Mouse (Mus musculus): ENCODE data around the gene Pacrg. TPM values are rescaled to one million over a fixed set of nuclear protein-coding genes. Genes with fewer than 3 reads are reported as not detected.
A peak's percentile ranks its signal among the peaks of the same experiment; 100 is the strongest.

Gene Pacrg
- polyA plus RNA-seq, 1 experiment from 2014 or later, result 3.1 TPM

- H3K27me3 ChIP-seq, result no peaks in the 10 kb centered on the region
Measured at GRCm38 (mm10) chr17:10695421-10695820, 144.7 kb downstream of the Pacrg start.

GRCm38 (mm10) chr17:10677098-10677497 lies 163.0 kb downstream of the Pacrg start:
- POLR2A ChIA-PET, result no interaction called here

More at GRCm38 (mm10) chr17:10695421-10695820, 144.7 kb downstream of the Pacrg start:
- no peak for DNase-seq (ENCODE audit: low read depth, low spot score)
- CTCF ChIA-PET, result no interaction called here
- POLR2A ChIA-PET, result no interaction called here
- ATAC-seq, result no peak
- in situ Hi-C loops (cut with MboI; ENCODE audit: low pct_unique_long_range_greater_than_20kb), result no loop called here
- no peak for TF ChIP-seq CTCF (IDR thresholded peaks at IDR 0.05)

GRCm38 (mm10) chr17:10675536-10675935 lies 164.6 kb downstream of the Pacrg start:
- no peak for DNase-seq (ENCODE audit: low read depth, low spot score)
- POLR2A ChIA-PET, result no interaction called here
- no peak for ATAC-seq
- CTCF ChIA-PET, result no interaction called here
- in situ Hi-C loops (cut with MboI; ENCODE audit: low pct_unique_long_range_greater_than_20kb), result no loop called here
- no peaks in the 10 kb centered on the region for H3K27me3 ChIP-seq
- no peak for TF ChIP-seq CTCF (IDR thresholded peaks at IDR 0.05)

More at GRCm38 (mm10) chr17:10677098-10677497, 163.0 kb downstream of the Pacrg start:
- no peaks in the 10 kb centered on the region for H3K27me3 ChIP-seq
- ATAC-seq (no peak), DNase-seq (ENCODE audit: low read depth, low spot score) (no peak)
- CTCF ChIA-PET, result interaction anchor here (1.2 to 1.3 kb wide), 3 partner anchors 10 to 28 kb away, joined by 3 to 5 read pairs (median 3); no protein-coding TSS in a partner anchor
- no peak for TF ChIP-seq CTCF (IDR thresholded peaks at IDR 0.05)
- in situ Hi-C loops (cut with MboI; ENCODE audit: low pct_unique_long_range_greater_than_20kb), result no loop called here

- no peaks in the 10 kb centered on the region for H3K27me3 ChIP-seq
- no peak for DNase-seq (ENCODE audit: low read depth, low spot score)
- peak; percentile 33 for TF ChIP-seq CTCF (IDR thresholded peaks at IDR 0.05)
- no peak for ATAC-seq
- POLR2A ChIA-PET, result no interaction called here
- CTCF ChIA-PET, result no interaction called here
- in situ Hi-C loops (cut with MboI; ENCODE audit: low pct_unique_long_range_greater_than_20kb), result no loop called here
Measured at GRCm38 (mm10) chr17:10675048-10675447, 165.1 kb downstream of the Pacrg start.

- no peak for TF ChIP-seq CTCF (IDR thresholded peaks at IDR 0.05)
- ChIA-PET CTCF (no interaction called here), POLR2A (no interaction called here)
- in situ Hi-C loops (cut with MboI; ENCODE audit: low pct_unique_long_range_greater_than_20kb), result no loop called here
- no peaks in the 10 kb centered on the region for H3K27me3 ChIP-seq
- ATAC-seq, result no peak
- no peak for DNase-seq (ENCODE audit: low read depth, low spot score)
Measured at GRCm38 (mm10) chr17:10661294-10661693, 178.8 kb downstream of the Pacrg start.

GRCm38 (mm10) chr17:10643604-10644003 lies 196.5 kb downstream of the Pacrg start:
- no peaks in the 10 kb centered on the region for H3K27me3 ChIP-seq
- no peak for ATAC-seq
- in situ Hi-C loops (cut with MboI; ENCODE audit: low pct_unique_long_range_greater_than_20kb), result no loop called here
- ChIA-PET POLR2A (no interaction called here), CTCF (no interaction called here)
- DNase-seq (ENCODE audit: low read depth, low spot score), result no peak
- TF ChIP-seq CTCF (IDR thresholded peaks at IDR 0.05), result no peak

- no peak for TF ChIP-seq CTCF (IDR thresholded peaks at IDR 0.05)
- ATAC-seq (no peak), DNase-seq (ENCODE audit: low read depth, low spot score) (no peak)
- POLR2A ChIA-PET, result no interaction called here
- in situ Hi-C loops (cut with MboI; ENCODE audit: low pct_unique_long_range_greater_than_20kb), result no loop called here
- CTCF ChIA-PET, result interaction anchor here (1.0 kb wide), 1 partner anchor 18 kb away, joined by 3 read pairs; no protein-coding TSS in a partner anchor
- H3K27me3 ChIP-seq, result no peaks in the 10 kb centered on the region
Measured at GRCm38 (mm10) chr17:10639816-10640215, 200.3 kb downstream of the Pacrg start.

- no peak for DNase-seq (ENCODE audit: low read depth, low spot score)
- ChIA-PET POLR2A (no interaction called here), CTCF (interaction anchor here (0.7 kb wide), 1 partner anchor 28 kb away, joined by 3 read pairs; no protein-coding TSS in a partner anchor)
- in situ Hi-C loops (cut with MboI; ENCODE audit: low pct_unique_long_range_greater_than_20kb), result no loop called here
- ATAC-seq, result peak; percentile 75
- H3K27me3 ChIP-seq, result no peaks in the 10 kb centered on the region
- TF ChIP-seq CTCF (IDR thresholded peaks at IDR 0.05), result no peak
Measured at GRCm38 (mm10) chr17:10635955-10636470, 204.1 kb downstream of the Pacrg start.

GRCm38 (mm10) chr17:10635470-10635869 lies 204.6 kb downstream of the Pacrg start:
- ChIA-PET POLR2A (no interaction called here), CTCF (interaction anchor here (0.7 kb wide), 1 partner anchor 27 kb away, joined by 3 read pairs; no protein-coding TSS in a partner anchor)
- DNase-seq (ENCODE audit: low read depth, low spot score) (no peak), ATAC-seq (peak; percentile 41)
- TF ChIP-seq CTCF (IDR thresholded peaks at IDR 0.05), result no peak
- in situ Hi-C loops (cut with MboI; ENCODE audit: low pct_unique_long_range_greater_than_20kb), result no loop called here
- H3K27me3 ChIP-seq, result no peaks in the 10 kb centered on the region

- TF ChIP-seq CTCF (IDR thresholded peaks at IDR 0.05), result no peak
- POLR2A ChIA-PET, result no interaction called here
- ATAC-seq (no peak), DNase-seq (ENCODE audit: low read depth, low spot score) (no peak)
- in situ Hi-C loops (cut with MboI; ENCODE audit: low pct_unique_long_range_greater_than_20kb), result no loop called here
- CTCF ChIA-PET, result no interaction called here
- no peaks in the 10 kb centered on the region for H3K27me3 ChIP-seq
Measured at GRCm38 (mm10) chr17:10635046-10635445, 205.1 kb downstream of the Pacrg start.

- ATAC-seq, result no peak
- ChIA-PET POLR2A (no interaction called here), CTCF (no interaction called here)
- in situ Hi-C loops (cut with MboI; ENCODE audit: low pct_unique_long_range_greater_than_20kb), result no loop called here
- no peak for DNase-seq (ENCODE audit: low read depth, low spot score)
- TF ChIP-seq CTCF (IDR thresholded peaks at IDR 0.05), result no peak
- no peaks in the 10 kb centered on the region for H3K27me3 ChIP-seq
Measured at GRCm38 (mm10) chr17:10633769-10634168, 206.3 kb downstream of the Pacrg start.

GRCm38 (mm10) chr17:10628240-10628639 lies 211.9 kb downstream of the Pacrg start:
- CTCF ChIA-PET, result no interaction called here

More at GRCm38 (mm10) chr17:10628240-10628639, 211.9 kb downstream of the Pacrg start:
- in situ Hi-C loops (cut with MboI; ENCODE audit: low pct_unique_long_range_greater_than_20kb), result no loop called here
- no peaks in the 10 kb centered on the region for H3K27me3 ChIP-seq
- no peak for TF ChIP-seq CTCF (IDR thresholded peaks at IDR 0.05)
- DNase-seq (ENCODE audit: low read depth, low spot score), result no peak
- POLR2A ChIA-PET, result no interaction called here
- no peak for ATAC-seq
